Mouse (Mus musculus): ENCODE results near the gene Tenm4. TPM values are rescaled to one million over a fixed set of nuclear protein-coding genes. Genes with fewer than 3 reads are reported as not detected.
A peak's percentile ranks its signal among the peaks of the same experiment; 100 is the strongest.

Tenm4 gene
- total and polyA plus RNA-seq, 3 experiments = 9.2 to 15.2 TPM; not detected in 1

DNA sequence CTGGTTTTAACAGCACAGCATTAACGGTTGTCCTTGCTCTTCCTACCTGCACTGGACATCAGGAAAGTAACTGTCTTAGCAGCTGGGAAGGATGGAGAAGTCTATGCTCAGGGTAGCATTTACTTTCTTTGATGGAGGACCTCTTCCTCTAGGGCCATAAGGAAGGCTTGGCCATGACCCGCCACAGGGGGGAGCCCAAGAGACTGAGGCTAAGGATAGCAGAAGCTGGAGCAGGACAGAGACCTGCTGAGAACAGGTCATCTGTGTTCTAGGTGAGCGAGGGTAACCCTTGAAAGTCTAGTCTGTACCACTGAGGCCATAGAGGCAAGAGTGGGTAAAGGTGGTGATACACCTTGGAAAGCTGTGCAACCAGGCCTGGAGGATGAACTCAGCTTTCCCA, 19.8 kb upstream of the Tenm4 start:
- peak; percentile 2 for DNase-seq (ENCODE audit: low read depth, low spot score)
- H3K4me3 ChIP-seq (ENCODE audit: control insufficient read depth in 1 of 2, insufficient read depth in 1 of 2, low read depth in 2 of 2, low read length in 2 of 2) = no peak overlapping the region
- no peaks in the 10 kb centered on the region for H3K36me3 ChIP-seq (ENCODE audit: control insufficient read depth in 1 of 2, insufficient read depth in 2 of 2, low read length in 2 of 2)
- no peaks in the 10 kb centered on the region for H3K4me1 ChIP-seq (ENCODE audit: control insufficient read depth in 1 of 2, insufficient read depth in 2 of 2, low read length in 2 of 2)
- H3K9me3 ChIP-seq (replicated peaks; ENCODE audit: insufficient read depth, low read length) = no peaks in the 10 kb centered on the region
- H3K79me2 ChIP-seq (ENCODE audit: control insufficient read depth, insufficient read depth, low read length, poor library complexity) = no peaks in the 10 kb centered on the region
- TF ChIP-seq SMC3 (IDR thresholded peaks at IDR 0.05; ENCODE audit: low read depth, low read length) (peak; percentile 21), CTCF (IDR thresholded peaks at IDR 0.05 in 2 of 3, conservative IDR thresholded peaks at IDR 0.05 in 1 of 3; ENCODE audit: control insufficient read depth in 1 of 3, insufficient read depth in 1 of 3, low read depth in 2 of 3, low read length in 3 of 3, poor library complexity in 1 of 3, severe bottlenecking in 1 of 3) (peak in 2 of 3 experiments; percentile 16 to 31; a peak in 2 of 6 replicates), E2F4 (IDR thresholded peaks at IDR 0.05; ENCODE audit: borderline replicate concordance, low read depth, low read length) (no peak), MAFK (IDR thresholded peaks at IDR 0.05; ENCODE audit: borderline replicate concordance, low read depth, low read length) (no peak)
- H3K27me3 ChIP-seq (ENCODE audit: control insufficient read depth in 1 of 2, insufficient read depth in 2 of 2, low read length in 2 of 2) = no peaks in the 10 kb centered on the region
- H3K27ac ChIP-seq (ENCODE audit: control insufficient read depth, low read depth, low read length) = no peak overlapping the region
- no peak overlapping the region for H3K9ac ChIP-seq (ENCODE audit: control insufficient read depth, low read depth, low read length, poor library complexity, severe bottlenecking)

GRCm38 (mm10) chr7:96151961-96152360, 19.1 kb upstream of the Tenm4 start:
- Histone ChIP-seq H3K79me2 (ENCODE audit: control insufficient read depth, insufficient read depth, low read length, poor library complexity) (no peaks in the 10 kb centered on the region), H3K4me3 (ENCODE audit: control insufficient read depth in 1 of 2, insufficient read depth in 1 of 2, low read depth in 2 of 2, low read length in 2 of 2) (no peak overlapping the region), H3K27me3 (ENCODE audit: control insufficient read depth in 1 of 2, insufficient read depth in 2 of 2, low read length in 2 of 2) (no peaks in the 10 kb centered on the region), H3K27ac (ENCODE audit: control insufficient read depth, low read depth, low read length) (no peak overlapping the region), H3K4me1 (ENCODE audit: control insufficient read depth in 1 of 2, insufficient read depth in 2 of 2, low read length in 2 of 2) (no peaks in the 10 kb centered on the region), H3K9me3 (replicated peaks; ENCODE audit: insufficient read depth, low read length) (no peaks in the 10 kb centered on the region), H3K9ac (ENCODE audit: control insufficient read depth, low read depth, low read length, poor library complexity, severe bottlenecking) (no peak overlapping the region), H3K36me3 (ENCODE audit: control insufficient read depth in 1 of 2, insufficient read depth in 2 of 2, low read length in 2 of 2) (no peaks in the 10 kb centered on the region)
- no peak for TF ChIP-seq KAT2A (conservative IDR thresholded peaks at IDR 0.05; ENCODE audit: low read depth, low read length)
- TF ChIP-seq ZNF384 (IDR thresholded peaks at IDR 0.05; ENCODE audit: low read depth, low read length) = no peak
- TF ChIP-seq CHD2 (IDR thresholded peaks at IDR 0.05; ENCODE audit: low read length) = no peak
- no peak for TF ChIP-seq EP300 (IDR thresholded peaks at IDR 0.05; ENCODE audit: low read depth in 1 of 2, low read length in 2 of 2)
- TF ChIP-seq MYB (IDR thresholded peaks at IDR 0.05; ENCODE audit: low read depth, low read length) = no peak
- no peak for TF ChIP-seq CTCF (IDR thresholded peaks at IDR 0.05 in 2 of 3, conservative IDR thresholded peaks at IDR 0.05 in 1 of 3; ENCODE audit: control insufficient read depth in 1 of 3, insufficient read depth in 1 of 3, low read depth in 2 of 3, low read length in 3 of 3, poor library complexity in 1 of 3, severe bottlenecking in 1 of 3)
- no peak for TF ChIP-seq ZKSCAN1 (IDR thresholded peaks at IDR 0.05; ENCODE audit: low read depth, low read length)
- no peak for TF ChIP-seq ELF1 (IDR thresholded peaks at IDR 0.05; ENCODE audit: low read depth, low read length)
- TF ChIP-seq ETS1 (IDR thresholded peaks at IDR 0.05; ENCODE audit: low read depth, low read length) = no peak
- DNase-seq (ENCODE audit: low read depth, low spot score) = no peak

DNA sequence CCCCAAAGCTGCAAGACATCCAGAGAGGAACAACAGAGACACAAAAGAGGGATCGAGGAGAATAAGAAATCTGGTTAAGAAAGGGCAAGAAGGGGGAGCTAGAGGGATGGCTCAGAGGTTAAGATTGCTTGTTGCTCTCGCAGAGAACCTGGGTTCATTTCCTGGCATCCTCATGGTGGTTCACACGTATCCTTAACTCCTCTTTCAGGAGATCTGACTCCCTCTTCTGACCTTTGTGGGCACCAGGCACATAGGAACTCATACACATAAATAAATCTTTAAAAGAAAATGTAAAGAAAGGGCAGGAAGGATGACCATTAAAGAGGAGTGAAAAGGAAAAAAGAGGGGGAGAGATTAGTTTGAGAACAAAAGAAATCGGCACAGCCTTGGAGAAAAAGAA, 18.6 kb upstream of the Tenm4 start:
- no peaks in the 10 kb centered on the region for H3K4me1 ChIP-seq (ENCODE audit: control insufficient read depth in 1 of 2, insufficient read depth in 2 of 2, low read length in 2 of 2)
- H3K36me3 ChIP-seq (ENCODE audit: control insufficient read depth in 1 of 2, insufficient read depth in 2 of 2, low read length in 2 of 2) = no peaks in the 10 kb centered on the region
- TF ChIP-seq MAZ (IDR thresholded peaks at IDR 0.05; ENCODE audit: low read depth, low read length) (no peak), JUND (IDR thresholded peaks at IDR 0.05; ENCODE audit: low read depth, low read length) (no peak), POLR2AphosphoS5 (IDR thresholded peaks at IDR 0.05; ENCODE audit: borderline replicate concordance, low read depth, low read length) (no peak), ETS1 (IDR thresholded peaks at IDR 0.05; ENCODE audit: low read depth, low read length) (no peak), GABPA (IDR thresholded peaks at IDR 0.05; ENCODE audit: low read depth, low read length) (no peak), CHD2 (IDR thresholded peaks at IDR 0.05; ENCODE audit: low read length) (no peak), GATA1 (IDR thresholded peaks at IDR 0.05; ENCODE audit: low read depth, low read length) (no peak), E2F4 (IDR thresholded peaks at IDR 0.05; ENCODE audit: borderline replicate concordance, low read depth, low read length) (no peak), MXI1 (IDR thresholded peaks at IDR 0.05; ENCODE audit: low read depth, low read length) (no peak), ELF1 (IDR thresholded peaks at IDR 0.05; ENCODE audit: low read depth, low read length) (no peak), MAX (IDR thresholded peaks at IDR 0.05; ENCODE audit: low read length) (no peak), SIN3A (IDR thresholded peaks at IDR 0.05; ENCODE audit: low read length) (no peak), EP300 (IDR thresholded peaks at IDR 0.05; ENCODE audit: low read depth in 1 of 2, low read length in 2 of 2) (no peak), RCOR1 (IDR thresholded peaks at IDR 0.05; ENCODE audit: low read depth, low read length) (no peak), BHLHE40 (IDR thresholded peaks at IDR 0.05; ENCODE audit: borderline replicate concordance, low read depth, low read length) (no peak), UBTF (IDR thresholded peaks at IDR 0.05; ENCODE audit: borderline replicate concordance, insufficient read depth, low read depth, low read length) (no peak), ZNF384 (IDR thresholded peaks at IDR 0.05; ENCODE audit: low read depth, low read length) (no peak)
- no peak overlapping the region for H3K9ac ChIP-seq (ENCODE audit: control insufficient read depth, low read depth, low read length, poor library complexity, severe bottlenecking)
- H3K4me3 ChIP-seq (ENCODE audit: control insufficient read depth in 1 of 2, insufficient read depth in 1 of 2, low read depth in 2 of 2, low read length in 2 of 2) = no peak overlapping the region
- no peak overlapping the region for H3K27ac ChIP-seq (ENCODE audit: control insufficient read depth, low read depth, low read length)
- no peaks in the 10 kb centered on the region for H3K9me3 ChIP-seq (replicated peaks; ENCODE audit: insufficient read depth, low read length)
- no peaks in the 10 kb centered on the region for H3K79me2 ChIP-seq (ENCODE audit: control insufficient read depth, insufficient read depth, low read length, poor library complexity)
- H3K27me3 ChIP-seq (ENCODE audit: control insufficient read depth in 1 of 2, insufficient read depth in 2 of 2, low read length in 2 of 2) = no peaks in the 10 kb centered on the region
- no peak for DNase-seq (ENCODE audit: low read depth, low spot score)
